Mouse (Mus musculus) c-Kit-positive CD71-positive TER-119-positive erythroid progenitor cells, embryonic 14.5 days (primary cell): ENCODE measurements at regions not wholly inside any gene's neighbourhood (a gene's known extent, or its start where the extent isn't known, plus 50 kb on each side); places are given as distances from the start of the nearest gene placed in this dataset.

Experiments
- DNase-seq: peaks from one replicate; pipeline ENCODE4 v3.0.0-alpha.2; 2013; ENCODE audit warnings: low spot score

GRCm38 (mm10) chr15:87091048-87091777 lies 452.9 kb upstream of the Fam19a5 start:
- DNase-seq, result no peak

- DNase-seq, result no peak
Measured at GRCm38 (mm10) chr15:87097206-87097605, 446.9 kb upstream of the Fam19a5 start.

GRCm38 (mm10) chr15:87101146-87101545 lies 443.0 kb upstream of the Fam19a5 start:
- no peak for DNase-seq

- no peak for DNase-seq
Measured at GRCm38 (mm10) chr15:87102211-87102610, 441.9 kb upstream of the Fam19a5 start.

GRCm38 (mm10) chr15:87105951-87106350 lies 438.1 kb upstream of the Fam19a5 start:
- DNase-seq, result no peak

GRCm38 (mm10) chr15:87107701-87108100 lies 436.4 kb upstream of the Fam19a5 start:
- no peak for DNase-seq

- no peak for DNase-seq
Measured at GRCm38 (mm10) chr15:87108411-87108810, 435.7 kb upstream of the Fam19a5 start.

- no peak for DNase-seq
Measured at GRCm38 (mm10) chr15:87122656-87123055, 421.4 kb upstream of the Fam19a5 start.

GRCm38 (mm10) chr15:87125427-87126148 lies 418.5 kb upstream of the Fam19a5 start:
- no peak for DNase-seq

GRCm38 (mm10) chr15:87138870-87139269 lies 405.2 kb upstream of the Fam19a5 start:
- no peak for DNase-seq

- no peak for DNase-seq
Measured at GRCm38 (mm10) chr15:87169136-87169535, 375.0 kb upstream of the Fam19a5 start.

- DNase-seq, result no peak
Measured at GRCm38 (mm10) chr15:87170890-87171289, 373.2 kb upstream of the Fam19a5 start.

- no peak for DNase-seq
Measured at GRCm38 (mm10) chr15:87173096-87173495, 371.0 kb upstream of the Fam19a5 start.

GRCm38 (mm10) chr15:87178646-87179045 lies 365.5 kb upstream of the Fam19a5 start:
- DNase-seq, result no peak

GRCm38 (mm10) chr15:87180836-87181235 lies 363.3 kb upstream of the Fam19a5 start:
- no peak for DNase-seq

- no peak for DNase-seq
Measured at GRCm38 (mm10) chr15:87184248-87184647, 359.9 kb upstream of the Fam19a5 start.

- DNase-seq, result no peak
Measured at GRCm38 (mm10) chr15:87188816-87189455, 355.2 kb upstream of the Fam19a5 start.

- no peak for DNase-seq
Measured at GRCm38 (mm10) chr15:87191901-87192300, 352.2 kb upstream of the Fam19a5 start.

GRCm38 (mm10) chr15:87196306-87196893 lies 347.7 kb upstream of the Fam19a5 start:
- no peak for DNase-seq

- no peak for DNase-seq
Measured at GRCm38 (mm10) chr15:87199641-87200040, 344.5 kb upstream of the Fam19a5 start.

GRCm38 (mm10) chr15:87200282-87201048 lies 343.6 kb upstream of the Fam19a5 start:
- no peak for DNase-seq

- no peak for DNase-seq
Measured at GRCm38 (mm10) chr15:87201055-87201454, 343.0 kb upstream of the Fam19a5 start.
